Mouse (Mus musculus) brown adipose tissue, adult 24 weeks (tissue): ENCODE measurements around the gene Mylpf. TPM values are rescaled to one million over a fixed set of nuclear protein-coding genes. Genes with fewer than 3 reads are reported as not detected.
A peak's percentile ranks its signal among the peaks of the same experiment; 100 is the strongest.

Experiments
- H3K27ac ChIP-seq: fragments of 200-500 bp; replicated peaks from 2 replicates; pipeline ENCODE4 v1.5.1; 2012; ENCODE audit warnings: low read depth, mild to moderate bottlenecking, low read length
- H3K4me1 ChIP-seq: fragments of 200-500 bp; 2 replicates; pipeline ENCODE4 v1.6.1; 2012; ENCODE audit warnings: low read length, mixed read lengths; ENCODE audit not compliant: control insufficient read depth, insufficient read depth, insufficient read length
- H3K4me3 ChIP-seq: fragments of 200-500 bp; 2 replicates; pipeline ENCODE4 v1.5.1; 2012; ENCODE audit warnings: low read depth, mild to moderate bottlenecking, low read length, moderate library complexity; ENCODE audit not compliant: insufficient read depth
- polyA plus RNA-seq: library from polyadenylated mRNA; stranded (reverse); fragments of >200 nt; gene quantifications from 2 replicates; pipeline ENCODE4 v1.2.4, GENCODE M21; 2012; ENCODE audit not compliant: missing spikeins, insufficient read depth, insufficient read length

Gene Mylpf
- polyA plus RNA-seq, 1 experiment, result 335 TPM

- H3K27ac ChIP-seq, result no peak overlapping the region
- H3K4me1 ChIP-seq, result peaks cover 5% of the 10 kb centered on the region
- no peak overlapping the region for H3K4me3 ChIP-seq
Observed at GRCm38 (mm10) chr7:127190672-127191071, 18.0 kb upstream of the Mylpf start.

GRCm38 (mm10) chr7:127192989-127193388, 15.7 kb upstream of the Mylpf start:
- H3K27ac ChIP-seq, result no peak overlapping the region
- H3K4me1 ChIP-seq, result peaks cover 5% of the 10 kb centered on the region
- no peak overlapping the region for H3K4me3 ChIP-seq

- Histone ChIP-seq H3K4me1 (peaks cover 5% of the 10 kb centered on the region), H3K27ac (no peak overlapping the region), H3K4me3 (no peak overlapping the region)
Observed at GRCm38 (mm10) chr7:127194011-127194632, 14.6 kb upstream of the Mylpf start.

- Histone ChIP-seq H3K27ac (no peak overlapping the region), H3K4me3 (peak overlapping the region; percentile 82), H3K4me1 (peaks cover 5% of the 10 kb centered on the region)
Observed at GRCm38 (mm10) chr7:127194633-127195029, 14.1 kb upstream of the Mylpf start.

- Histone ChIP-seq H3K4me3 (peak within 1 kb of the TSS; percentile 82), H3K27ac (peak within 1 kb of the TSS; percentile 56), H3K4me1 (peaks cover 5% of the 10 kb centered on the region)
Observed at GRCm38 (mm10) chr7:127195544-127196295, 13.0 kb upstream of the Mylpf start, which contains the start of gene Cd2bp2. Gene Cd2bp2, minus strand, starts transcription at chr7:127196050.

- Histone ChIP-seq H3K4me1 (peaks cover 5% of the 10 kb centered on the region), H3K4me3 (peak overlapping the region; percentile 63), H3K27ac (0 out of 2 replicates have a peak overlapping the region, but pooled peaks have one; percentile 35)
Observed at GRCm38 (mm10) chr7:127196484-127196883, 12.2 kb upstream of the Mylpf start.

GRCm38 (mm10) chr7:127206606-127207005, 2.1 kb upstream of the Mylpf start:
- peak overlapping the region; percentile 35; the same call in 1 of the 2 replicates for H3K27ac ChIP-seq
- no peaks in the 10 kb centered on the region for H3K4me1 ChIP-seq
- peak overlapping the region; percentile 93 for H3K4me3 ChIP-seq

GRCm38 (mm10) chr7:127207374-127208294, 1.1 kb upstream of the Mylpf start:
- H3K4me1 ChIP-seq, result no peaks in the 10 kb centered on the region
- peak overlapping the region; percentile 93 for H3K4me3 ChIP-seq
- H3K27ac ChIP-seq, result peak overlapping the region; percentile 58

GRCm38 (mm10) chr7:127208295-127208552, 466 bp upstream of the Mylpf start, which contains the start of gene Tbc1d10b:
Gene Tbc1d10b, minus strand, starts transcription at chr7:127208468.
- H3K4me1 ChIP-seq, result no peaks in the 10 kb centered on the region
- H3K4me3 ChIP-seq, result peak within 1 kb of the TSS; percentile 93
- peak within 1 kb of the TSS; percentile 58 for H3K27ac ChIP-seq

GRCm38 (mm10) chr7:127209851-127210250, 1.2 kb downstream of the Mylpf start:
- Histone ChIP-seq H3K4me1 (no peaks in the 10 kb centered on the region), H3K4me3 (no peak overlapping the region), H3K27ac (no peak overlapping the region)

- no peak overlapping the region for H3K4me3 ChIP-seq
- no peak overlapping the region for H3K27ac ChIP-seq
- H3K4me1 ChIP-seq, result no peaks in the 10 kb centered on the region
Observed at GRCm38 (mm10) chr7:127210266-127210665, 1.6 kb downstream of the Mylpf start.

- Histone ChIP-seq H3K4me1 (no peaks in the 10 kb centered on the region), H3K4me3 (no peak overlapping the region), H3K27ac (no peak overlapping the region)
Observed at GRCm38 (mm10) chr7:127211014-127211745, 2.5 kb downstream of the Mylpf start.

- Histone ChIP-seq H3K4me3 (no peak overlapping the region; the same call in 1 of the 2 replicates), H3K27ac (no peak overlapping the region), H3K4me1 (no peaks in the 10 kb centered on the region)
Observed at GRCm38 (mm10) chr7:127212432-127213250, 4.0 kb downstream of the Mylpf start.

GRCm38 (mm10) chr7:127213485-127213884, 4.8 kb downstream of the Mylpf start:
- Histone ChIP-seq H3K27ac (no peak overlapping the region), H3K4me1 (no peaks in the 10 kb centered on the region), H3K4me3 (no peak overlapping the region)
